Mouse (Mus musculus): ENCODE results near the gene Ccdc142. TPM values are rescaled to one million over a fixed set of nuclear protein-coding genes. Genes with fewer than 3 reads are reported as not detected.

The Ccdc142 gene
- polyA plus RNA-seq, 1 experiment from 2014 or later, result 1.5 TPM

DNA sequence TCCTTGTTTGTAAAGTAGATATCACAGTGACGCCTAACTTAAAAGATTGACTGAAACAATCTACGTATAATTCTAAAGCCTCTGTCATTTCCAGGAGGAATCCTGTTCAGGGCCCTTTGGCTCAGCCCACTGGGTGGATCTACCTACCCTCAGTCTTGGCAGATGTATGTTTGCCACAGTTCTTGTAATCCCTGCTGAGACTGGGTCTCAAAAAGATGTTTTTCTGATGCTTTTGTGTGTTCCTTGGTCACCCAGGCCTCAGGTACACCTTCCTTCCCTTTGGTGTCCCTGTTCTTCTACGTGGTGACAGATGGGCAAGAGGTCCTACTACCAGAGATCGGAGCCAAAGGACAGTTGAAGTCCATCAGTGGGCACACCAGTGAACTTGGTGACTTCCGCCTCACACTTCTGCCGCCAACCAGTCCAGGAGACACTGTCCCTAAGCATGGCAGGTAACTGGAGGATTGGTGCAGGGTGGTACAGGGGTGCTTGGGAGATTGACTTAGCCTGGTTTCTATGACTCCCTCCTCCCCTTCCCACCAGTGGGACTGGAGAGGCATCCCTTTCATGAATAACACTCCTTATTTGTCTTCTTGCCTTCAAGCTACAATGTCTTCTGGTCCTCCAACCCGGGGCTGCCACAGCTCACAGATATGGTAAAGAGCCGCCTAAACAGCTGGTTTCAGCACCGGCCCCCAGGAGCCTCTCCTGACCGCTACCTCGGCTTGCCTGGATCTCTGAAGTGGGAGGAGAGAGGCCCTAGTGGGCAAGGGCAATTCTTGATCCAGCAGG lies 15.2 kb downstream of the Ccdc142 start:
- TF ChIP-seq EP300 (IDR thresholded peaks at IDR 0.05) (no peak), CTCF (IDR thresholded peaks at IDR 0.05) (no peak)
- Histone ChIP-seq H3K4me1 (ENCODE audit: insufficient read depth, low read depth, low read length) (peaks cover 11% of the 10 kb centered on the region), H3K9me3 (ENCODE audit: low read length) (no peaks in the 10 kb centered on the region), H3K27ac (ENCODE audit: low read length) (no peak overlapping the region), H3K4me2 (replicated peaks; ENCODE audit: low read depth, low read length) (peak overlapping the region; percentile 93), H3K4me3 (ENCODE audit: low read depth, low read length) (peak overlapping the region; percentile 67), H3K27me3 (replicated peaks; ENCODE audit: insufficient read depth, low read length) (no peaks in the 10 kb centered on the region), H3K9ac (replicated peaks; ENCODE audit: low read depth) (peak overlapping the region; percentile 55; the same call in 1 of the 2 replicates), H3K36me3 (ENCODE audit: insufficient read depth, low read length) (no peaks in the 10 kb centered on the region)
- WGBS, result 65% methylated on average over 11 of the region's 11 CpGs
- no peak for ATAC-seq
- no peak for DNase-seq (ENCODE audit: low spot score)

GRCm38 (mm10) chr6:83117165-83117438 lies 15.7 kb downstream of the Ccdc142 start:
- H3K36me3 ChIP-seq (ENCODE audit: insufficient read depth, low read length), result no peaks in the 10 kb centered on the region
- no peak overlapping the region for H3K4me3 ChIP-seq (ENCODE audit: low read depth, low read length)

GRCm38 (mm10) chr6:83117616-83118015 lies 16.2 kb downstream of the Ccdc142 start:
- Histone ChIP-seq H3K36me3 (ENCODE audit: insufficient read depth, low read length) (no peaks in the 10 kb centered on the region), H3K27ac (ENCODE audit: low read length) (no peak overlapping the region), H3K4me3 (ENCODE audit: low read depth, low read length) (no peak overlapping the region), H3K4me1 (ENCODE audit: insufficient read depth, low read depth, low read length) (peaks cover 15% of the 10 kb centered on the region), H3K27me3 (replicated peaks; ENCODE audit: insufficient read depth, low read length) (no peaks in the 10 kb centered on the region), H3K9ac (replicated peaks; ENCODE audit: low read depth) (no peak overlapping the region), H3K4me2 (replicated peaks; ENCODE audit: low read depth, low read length) (no peak overlapping the region), H3K9me3 (ENCODE audit: low read length) (no peaks in the 10 kb centered on the region)
- no peak for ATAC-seq
- no peak for DNase-seq (ENCODE audit: low spot score)
- WGBS, result 91% methylated on average over 13 of the region's 13 CpGs
- TF ChIP-seq EP300 (IDR thresholded peaks at IDR 0.05) (no peak), CTCF (IDR thresholded peaks at IDR 0.05) (no peak)

More at GRCm38 (mm10) chr6:83117165-83117438, 15.7 kb downstream of the Ccdc142 start:
- Histone ChIP-seq H3K27me3 (replicated peaks; ENCODE audit: insufficient read depth, low read length) (no peaks in the 10 kb centered on the region), H3K27ac (ENCODE audit: low read length) (no peak overlapping the region), H3K9ac (replicated peaks; ENCODE audit: low read depth) (no peak overlapping the region), H3K4me1 (ENCODE audit: insufficient read depth, low read depth, low read length) (peaks cover 14% of the 10 kb centered on the region), H3K4me2 (replicated peaks; ENCODE audit: low read depth, low read length) (no peak overlapping the region), H3K9me3 (ENCODE audit: low read length) (no peaks in the 10 kb centered on the region)
- DNase-seq (ENCODE audit: low spot score), result no peak
- TF ChIP-seq CTCF (IDR thresholded peaks at IDR 0.05), result no peak
- TF ChIP-seq EP300 (IDR thresholded peaks at IDR 0.05), result no peak
- no peak for ATAC-seq
- WGBS, result 82% methylated on average over 4 of the region's 4 CpGs

GRCm38 (mm10) chr6:83118369-83118768 lies 17.0 kb downstream of the Ccdc142 start:
- no peak for ATAC-seq
- 80% methylated on average over 11 of the region's 11 CpGs for WGBS
- no peaks in the 10 kb centered on the region for H3K36me3 ChIP-seq (ENCODE audit: insufficient read depth, low read length)
- H3K27me3 ChIP-seq (replicated peaks; ENCODE audit: insufficient read depth, low read length), result no peaks in the 10 kb centered on the region
- TF ChIP-seq EP300 (IDR thresholded peaks at IDR 0.05), result no peak
- TF ChIP-seq CTCF (IDR thresholded peaks at IDR 0.05), result no peak
- H3K9ac ChIP-seq (replicated peaks; ENCODE audit: low read depth), result no peak overlapping the region
- H3K4me2 ChIP-seq (replicated peaks; ENCODE audit: low read depth, low read length), result no peak overlapping the region
- no peak overlapping the region for H3K27ac ChIP-seq (ENCODE audit: low read length)
- peaks cover 15% of the 10 kb centered on the region for H3K4me1 ChIP-seq (ENCODE audit: insufficient read depth, low read depth, low read length)
- H3K4me3 ChIP-seq (ENCODE audit: low read depth, low read length), result no peak overlapping the region
- no peak for DNase-seq (ENCODE audit: low spot score)
- H3K9me3 ChIP-seq (ENCODE audit: low read length), result no peaks in the 10 kb centered on the region

- no peak for TF ChIP-seq EP300 (IDR thresholded peaks at IDR 0.05)
- TF ChIP-seq CTCF (IDR thresholded peaks at IDR 0.05), result no peak
- H3K4me3 ChIP-seq (ENCODE audit: low read depth, low read length), result no peak overlapping the region
- ATAC-seq (no peak), DNase-seq (ENCODE audit: low spot score) (no peak)
- no peaks in the 10 kb centered on the region for H3K9me3 ChIP-seq (ENCODE audit: low read length)
- no peak overlapping the region for H3K27ac ChIP-seq (ENCODE audit: low read length)
- no peak overlapping the region for H3K9ac ChIP-seq (replicated peaks; ENCODE audit: low read depth)
- no peaks in the 10 kb centered on the region for H3K27me3 ChIP-seq (replicated peaks; ENCODE audit: insufficient read depth, low read length)
- no peaks in the 10 kb centered on the region for H3K36me3 ChIP-seq (ENCODE audit: insufficient read depth, low read length)
- H3K4me2 ChIP-seq (replicated peaks; ENCODE audit: low read depth, low read length), result no peak overlapping the region
- 72% methylated on average over 14 of the region's 14 CpGs for WGBS
- peaks cover 16% of the 10 kb centered on the region for H3K4me1 ChIP-seq (ENCODE audit: insufficient read depth, low read depth, low read length)
Measured at GRCm38 (mm10) chr6:83118825-83119733, 17.7 kb downstream of the Ccdc142 start.

DNA sequence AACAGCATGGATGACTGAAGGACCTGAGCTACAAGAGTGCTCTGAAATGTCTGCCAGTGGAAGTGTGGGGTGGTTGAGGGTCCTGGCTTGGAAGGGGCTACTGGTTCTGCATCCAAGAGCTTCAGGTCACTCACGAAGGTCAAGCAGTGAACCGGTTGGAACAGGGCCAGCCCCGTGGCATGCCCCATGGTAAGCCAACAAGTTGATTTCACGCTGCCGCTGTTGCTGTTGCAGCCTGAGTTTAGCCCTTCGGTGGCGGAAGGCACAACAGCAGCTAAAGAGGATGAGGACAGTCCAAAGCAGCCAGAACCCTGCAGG lies 18.3 kb downstream of the Ccdc142 start:
- H3K9ac ChIP-seq (replicated peaks; ENCODE audit: low read depth), result no peak overlapping the region
- no peaks in the 10 kb centered on the region for H3K27me3 ChIP-seq (replicated peaks; ENCODE audit: insufficient read depth, low read length)
- DNase-seq (ENCODE audit: low spot score) (no peak), ATAC-seq (no peak)
- no peak overlapping the region for H3K4me2 ChIP-seq (replicated peaks; ENCODE audit: low read depth, low read length)
- H3K4me3 ChIP-seq (ENCODE audit: low read depth, low read length), result no peak overlapping the region
- H3K36me3 ChIP-seq (ENCODE audit: insufficient read depth, low read length), result no peaks in the 10 kb centered on the region
- WGBS, result 75% methylated on average over 7 of the region's 7 CpGs
- no peaks in the 10 kb centered on the region for H3K9me3 ChIP-seq (ENCODE audit: low read length)
- no peak for TF ChIP-seq EP300 (IDR thresholded peaks at IDR 0.05)
- TF ChIP-seq CTCF (IDR thresholded peaks at IDR 0.05), result no peak
- no peak overlapping the region for H3K27ac ChIP-seq (ENCODE audit: low read length)
- H3K4me1 ChIP-seq (ENCODE audit: insufficient read depth, low read depth, low read length), result peaks cover 21% of the 10 kb centered on the region
